Mouse (Mus musculus) activated CD4-positive, CD25-positive, alpha-beta regulatory T cell, adult 9 weeks (primary cell): ENCODE data around the gene Rnf2. TPM values are rescaled to one million over a fixed set of nuclear protein-coding genes. Genes with fewer than 3 reads are reported as not detected.

ENCODE experiments used
- polyA plus RNA-seq: library from polyadenylated mRNA; unstranded; fragments of 100-300 nt; shearing (Covaris generic); gene quantifications from one replicate; pipeline ENCODE4 v1.2.1, GENCODE M21; 2017

The Rnf2 gene
- 96.2 TPM for polyA plus RNA-seq

DNA sequence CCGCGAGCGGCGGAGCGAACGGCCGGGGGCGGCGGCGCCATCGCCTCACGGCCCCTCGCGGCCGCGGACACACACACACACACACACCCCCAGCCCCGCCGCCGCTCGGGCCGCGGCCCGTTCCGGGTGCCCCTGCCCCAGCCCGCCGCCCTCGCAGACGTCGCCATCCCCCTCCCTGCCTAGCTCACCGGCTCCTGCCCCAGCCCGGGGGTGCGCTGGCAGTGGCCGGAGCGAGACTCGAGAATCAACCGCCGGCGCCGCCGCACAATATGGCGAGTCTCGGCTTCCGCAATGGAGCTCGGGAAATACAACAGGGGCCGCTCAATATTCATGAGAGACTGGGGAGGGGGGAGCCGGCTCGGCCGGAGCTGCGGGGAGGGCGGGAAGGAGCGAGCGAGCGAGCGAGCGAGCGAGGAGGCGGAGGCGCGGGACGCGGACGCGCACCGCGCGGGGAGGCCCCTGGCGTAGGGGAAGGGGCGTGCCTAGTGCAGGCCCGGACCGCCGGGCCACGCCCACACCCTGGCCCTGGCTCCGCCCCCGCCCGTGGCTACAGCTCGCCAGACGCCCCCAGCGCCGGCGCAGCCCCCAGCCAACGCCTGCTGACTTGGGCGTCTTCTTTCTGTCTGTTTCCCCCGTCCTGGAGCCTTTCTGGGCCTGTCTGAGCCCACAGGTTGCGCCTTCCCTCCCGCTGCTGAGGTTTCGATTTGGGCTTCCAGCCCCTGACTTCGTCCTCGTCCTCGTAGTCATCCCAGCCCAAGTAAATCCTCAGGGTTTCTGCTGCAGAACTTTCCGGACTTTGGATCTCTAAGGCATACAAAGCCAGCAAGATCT lies at the start of gene Rnf2:
Rnf2 (minus strand) TSS at position 425 of the 831 bp plus-strand sequence.

DNA sequence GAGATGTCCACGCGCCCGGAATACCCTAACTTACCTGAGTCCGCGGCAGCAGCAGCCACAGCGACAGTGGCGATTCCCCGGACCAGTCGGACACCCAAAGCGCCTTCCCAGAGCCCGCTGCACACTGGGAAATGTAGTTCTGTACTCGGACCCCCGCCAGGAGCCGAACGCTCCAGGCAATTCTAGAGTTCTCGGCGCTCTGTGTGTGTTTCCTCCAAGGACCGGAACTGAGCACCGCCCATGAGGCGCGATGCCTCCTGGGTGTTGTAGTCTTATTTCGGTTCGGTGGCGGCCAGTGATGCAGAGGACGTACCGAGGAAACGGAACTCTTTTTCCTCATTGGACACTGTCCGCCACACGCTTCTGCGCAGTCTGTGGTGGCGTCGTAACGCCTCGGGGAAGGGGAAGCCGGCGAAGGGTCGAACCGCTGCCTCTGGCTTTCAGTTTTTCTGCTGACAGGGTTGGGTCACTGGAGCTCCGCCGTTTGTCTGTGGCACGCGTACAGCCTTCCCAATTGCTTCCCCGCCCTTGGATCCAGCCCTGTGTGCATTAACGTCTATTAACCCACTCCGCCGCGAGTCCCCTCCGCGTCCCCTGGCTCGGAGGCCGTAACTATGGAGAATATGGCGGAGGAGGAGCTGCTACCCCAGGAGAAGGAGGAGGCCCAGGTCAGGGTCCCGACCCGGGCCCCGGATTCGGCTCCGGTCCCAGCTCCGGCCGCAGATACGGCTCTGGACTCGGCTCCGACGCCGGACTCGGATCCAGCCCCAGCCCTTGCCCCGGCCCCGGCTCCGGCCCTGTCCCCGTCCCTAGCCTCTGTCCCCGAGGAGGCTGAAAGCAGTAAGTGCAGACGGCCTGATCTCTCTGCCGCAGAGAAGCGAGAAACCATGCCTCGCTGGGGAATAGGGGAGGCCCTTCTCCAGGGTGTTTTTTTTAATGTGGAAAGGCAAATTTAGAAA lies 72.2 kb downstream of the Rnf2 start, which contains the start of the genes Swt1 and Trmt1l:
Swt1 (minus strand) TSS at position 193 of the 959 bp plus-strand sequence.
Trmt1l (plus strand) TSS at position 280 of the 959 bp plus-strand sequence.

Other genes starting within 250 kb of the Rnf2 start
- gene Ivns1abp, start 156.5 kb downstream of the Rnf2 start, polyA plus RNA-seq: 197 TPM
- gene Swt1, start 72.5 kb downstream of the Rnf2 start, polyA plus RNA-seq: 41.6 TPM
- 90.7 TPM for gene Trmt1l, start 72.4 kb downstream of the Rnf2 start, polyA plus RNA-seq
- 106 TPM for gene Fam129a, start 70.2 kb upstream of the Rnf2 start, polyA plus RNA-seq